Mouse (Mus musculus) right cerebral cortex, postnatal 4 days (tissue): ENCODE results near the gene Creb3l2.

Experiments
- DNase-seq: peaks from one replicate; pipeline ENCODE4 v3.0.0-alpha.2; 2022

Creb3l2 gene

DNA sequence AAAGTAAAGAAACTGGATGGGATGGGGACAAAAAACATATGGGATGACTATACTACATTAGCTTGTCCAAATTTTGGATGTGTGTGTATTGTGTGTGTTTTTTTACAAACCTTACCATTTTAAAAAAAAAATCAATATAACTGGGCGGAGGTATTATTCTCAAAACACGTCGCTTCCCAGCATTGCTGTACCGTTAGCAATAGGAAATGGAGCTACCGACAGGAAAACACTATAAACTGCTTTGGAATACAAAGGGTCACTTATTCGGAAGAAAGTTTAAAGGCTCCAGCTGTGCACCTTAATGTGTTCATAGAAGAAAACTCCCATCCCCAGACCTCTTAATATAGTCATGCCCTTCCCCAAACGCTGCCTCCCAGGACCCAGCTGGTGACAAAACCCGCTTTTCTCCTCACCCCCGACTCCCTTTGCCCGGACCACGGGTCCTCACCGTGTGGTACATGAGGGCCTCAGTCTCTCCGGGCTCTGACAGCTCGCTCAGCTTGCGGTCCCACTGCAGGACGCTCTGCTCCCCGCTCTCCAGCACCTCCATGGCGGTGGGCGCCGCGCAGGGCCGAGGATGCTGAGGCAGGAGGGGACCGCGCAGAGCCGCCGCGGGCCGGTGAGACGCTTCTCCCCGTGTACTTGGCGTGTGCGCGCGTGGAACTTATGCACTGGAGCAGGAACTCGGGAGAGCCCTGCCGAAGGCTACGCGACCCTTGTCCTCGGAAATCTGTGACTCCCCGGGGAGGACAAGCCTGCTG, 515 bp downstream of the Creb3l2 start:
- no peak for DNase-seq

DNA sequence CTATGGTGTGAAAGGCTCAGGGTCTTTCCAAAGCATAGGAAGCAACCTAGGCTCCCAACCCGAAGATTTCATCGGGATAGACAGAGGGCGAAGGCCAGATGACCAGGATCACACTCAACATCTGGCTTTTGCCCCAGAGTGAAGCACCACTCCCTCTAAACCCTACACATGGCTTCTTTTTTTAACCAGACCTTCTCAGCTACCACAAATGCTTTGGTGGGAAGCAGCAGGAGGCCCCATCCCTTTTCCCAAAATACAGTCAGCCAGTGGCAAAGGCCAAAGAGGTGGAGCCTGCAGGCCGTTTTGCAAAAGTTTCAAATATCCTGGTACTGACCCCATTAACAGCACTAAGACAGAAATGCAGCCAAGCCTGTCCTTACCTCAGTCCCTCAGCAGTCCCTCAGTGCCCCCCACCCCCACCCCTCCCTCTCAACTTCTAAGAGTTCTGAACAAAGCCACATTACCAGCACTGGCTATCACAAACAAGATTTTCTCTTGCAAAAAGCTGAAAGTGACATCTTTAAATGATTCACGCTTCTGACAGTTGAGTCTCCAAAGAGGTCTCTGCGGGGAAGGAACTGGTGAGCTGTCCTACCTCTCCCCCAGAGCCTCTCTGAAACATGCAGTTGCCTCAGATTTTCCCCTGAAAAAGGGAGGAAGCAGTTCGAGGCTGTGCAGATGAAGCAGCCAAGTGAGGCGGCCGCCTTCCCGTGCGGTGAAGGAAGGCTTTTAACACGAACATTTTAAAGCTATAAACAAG, 1.3 kb downstream of the Creb3l2 start:
- no peak for DNase-seq

GRCm38 (mm10) chr6:37439676-37440490, 2.1 kb downstream of the Creb3l2 start:
- DNase-seq: no peak

DNA sequence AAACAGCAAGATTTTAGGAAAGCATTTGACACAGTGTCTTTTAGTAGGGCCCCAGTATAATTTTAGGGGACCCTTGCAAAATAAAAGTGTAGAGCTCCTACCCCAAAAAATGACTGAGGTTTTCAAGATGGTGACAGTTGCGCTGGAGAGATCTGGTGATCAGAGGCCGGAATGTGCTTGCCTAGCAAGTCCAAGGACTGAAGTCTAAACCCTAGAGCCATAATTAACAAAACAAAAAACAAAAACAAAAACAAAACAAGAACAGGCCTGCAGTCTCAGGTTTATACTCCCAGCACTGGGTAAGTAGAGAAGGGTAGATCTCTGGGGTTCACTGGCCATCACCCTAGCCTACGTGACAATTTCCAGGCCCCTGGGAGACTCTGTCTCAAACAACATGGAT, 3.4 kb downstream of the Creb3l2 start:
- DNase-seq: no peak

- DNase-seq: no peak
Measured at GRCm38 (mm10) chr6:37437086-37437485, 4.9 kb downstream of the Creb3l2 start.

DNA sequence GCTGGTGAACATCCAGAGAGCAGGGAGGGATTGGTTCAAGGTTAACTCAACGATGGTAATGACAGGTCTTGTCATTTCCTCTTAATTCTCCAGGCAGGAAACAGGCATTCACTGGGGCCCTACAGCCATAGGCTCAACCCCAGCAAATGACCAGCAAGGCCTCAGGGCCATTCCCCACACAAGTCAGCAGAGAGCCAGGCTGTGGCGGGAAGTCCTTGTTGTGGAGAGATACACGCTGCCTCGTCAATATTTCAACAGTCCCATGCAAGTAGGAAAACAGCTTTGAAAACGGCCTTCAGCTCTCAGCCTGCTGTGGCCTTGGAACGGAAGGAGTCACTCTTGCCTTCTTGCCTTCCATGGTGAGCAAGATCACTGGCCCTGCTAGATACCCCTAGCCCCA, 6.6 kb downstream of the Creb3l2 start:
- no peak for DNase-seq

GRCm38 (mm10) chr6:37429849-37430470, 12.0 kb downstream of the Creb3l2 start:
- DNase-seq: no peak

- no peak for DNase-seq
Measured at GRCm38 (mm10) chr6:37428947-37429346, 13.0 kb downstream of the Creb3l2 start.

DNA sequence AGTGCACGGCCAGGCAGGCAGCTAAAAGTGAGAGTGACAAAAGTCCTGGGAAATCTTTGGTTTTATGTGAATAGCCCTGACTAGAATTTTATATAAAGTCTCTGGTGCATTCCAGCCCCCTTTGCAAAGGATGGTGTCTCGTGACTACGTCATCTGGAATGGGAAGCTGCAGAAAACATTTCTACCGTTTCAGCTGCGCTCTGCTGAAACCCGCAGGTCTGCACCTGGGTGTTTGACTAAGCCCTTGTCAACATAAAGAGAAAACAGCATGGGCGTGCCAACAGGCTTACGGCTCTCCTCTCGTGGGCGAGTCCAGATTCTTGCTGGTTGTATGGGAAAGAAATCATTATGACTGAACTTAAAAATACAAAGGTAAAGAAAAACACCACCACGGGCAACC, 13.9 kb downstream of the Creb3l2 start:
- no peak for DNase-seq

DNA sequence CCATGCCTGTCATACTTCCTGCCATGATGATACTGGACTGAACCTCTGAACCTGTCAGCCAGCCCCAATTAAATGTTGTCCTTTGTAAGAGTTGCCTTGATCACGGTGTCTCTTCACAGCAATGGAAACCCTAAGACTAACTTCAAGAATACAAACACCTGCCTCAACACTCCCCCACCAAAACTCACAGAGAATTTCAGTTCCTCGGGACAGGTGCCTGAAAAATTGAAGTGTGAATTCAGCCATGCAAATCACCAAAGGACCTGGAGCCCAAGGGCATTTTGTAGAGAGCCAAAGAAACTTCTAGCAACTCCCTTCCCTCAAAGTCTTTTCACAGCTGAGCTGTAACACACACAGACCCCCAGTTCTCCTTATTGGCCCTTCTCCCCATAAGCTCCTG, 15.3 kb downstream of the Creb3l2 start:
- no peak for DNase-seq

- no peak for DNase-seq
Measured at GRCm38 (mm10) chr6:37425833-37426232, 16.1 kb downstream of the Creb3l2 start.

DNA sequence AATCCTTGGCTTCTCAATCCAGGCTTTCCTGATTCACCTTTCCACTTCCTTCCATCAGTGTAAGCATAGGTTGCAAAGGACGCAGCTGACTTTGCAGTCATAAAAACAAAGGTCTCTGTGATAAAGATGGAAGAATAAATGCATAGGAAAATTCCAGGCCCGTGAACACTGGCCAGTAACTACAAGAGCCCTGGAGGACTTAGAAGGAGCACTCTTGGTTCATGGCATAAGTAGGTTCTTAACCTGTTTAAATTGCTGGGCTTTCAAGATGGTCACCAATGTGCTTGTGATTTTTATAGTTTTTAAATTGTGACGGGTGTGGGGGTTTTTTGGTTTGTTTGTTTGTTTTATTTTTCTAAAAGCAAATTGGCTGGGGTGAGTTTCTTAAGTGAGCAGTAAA, 16.9 kb downstream of the Creb3l2 start:
- DNase-seq: no peak

DNA sequence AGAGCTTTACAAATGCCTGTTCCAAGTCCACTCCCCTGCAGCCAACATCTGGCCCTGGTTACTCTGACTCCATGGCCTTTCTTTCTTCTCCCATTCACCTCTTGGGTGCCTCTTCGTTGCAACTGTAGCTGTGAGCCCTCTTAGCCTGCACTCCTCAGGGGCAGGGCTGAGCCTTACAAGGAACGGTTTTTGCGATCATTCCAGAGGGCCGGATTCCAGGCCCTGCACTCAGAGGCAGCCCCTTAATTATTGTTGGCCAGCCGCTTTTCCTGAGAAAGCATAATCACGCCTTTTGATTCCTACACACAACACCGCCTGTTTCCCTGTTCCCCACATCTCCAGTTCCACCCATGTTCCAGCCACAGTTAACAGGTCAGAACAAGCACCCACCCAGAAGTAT, 17.6 kb downstream of the Creb3l2 start:
- DNase-seq: no peak

DNA sequence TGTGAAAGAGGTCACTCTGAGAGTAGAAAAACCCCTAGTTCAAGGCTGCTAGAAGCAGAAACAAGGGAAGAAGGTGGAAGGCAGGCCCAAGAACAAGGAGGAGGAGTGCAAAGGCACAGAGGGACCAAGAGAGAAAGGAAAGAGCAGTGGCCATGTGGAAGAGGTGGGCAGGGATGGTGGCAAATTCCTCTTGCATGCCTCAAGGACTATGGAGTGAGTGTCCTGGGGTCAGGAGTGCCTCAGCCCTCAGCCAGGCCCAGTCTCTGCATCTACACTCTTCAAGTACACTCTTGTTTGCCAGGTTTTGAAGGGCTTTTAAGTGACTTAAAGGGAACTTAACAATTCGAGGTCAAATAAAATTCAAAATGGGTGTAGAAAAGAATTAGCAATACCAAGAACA, 18.6 kb downstream of the Creb3l2 start:
- no peak for DNase-seq

- DNase-seq: no peak
Measured at GRCm38 (mm10) chr6:37421124-37421523, 20.8 kb downstream of the Creb3l2 start.

- DNase-seq: no peak
Measured at GRCm38 (mm10) chr6:37419445-37419941, 22.5 kb downstream of the Creb3l2 start.

- DNase-seq: no peak
Measured at GRCm38 (mm10) chr6:37418931-37419330, 23.0 kb downstream of the Creb3l2 start.

GRCm38 (mm10) chr6:37416743-37417142, 25.2 kb downstream of the Creb3l2 start:
- no peak for DNase-seq

- DNase-seq: no peak
Measured at GRCm38 (mm10) chr6:37415505-37415904, 26.4 kb downstream of the Creb3l2 start.

- peak; percentile 19 for DNase-seq
Measured at GRCm38 (mm10) chr6:37415034-37415433, 26.9 kb downstream of the Creb3l2 start.

DNA sequence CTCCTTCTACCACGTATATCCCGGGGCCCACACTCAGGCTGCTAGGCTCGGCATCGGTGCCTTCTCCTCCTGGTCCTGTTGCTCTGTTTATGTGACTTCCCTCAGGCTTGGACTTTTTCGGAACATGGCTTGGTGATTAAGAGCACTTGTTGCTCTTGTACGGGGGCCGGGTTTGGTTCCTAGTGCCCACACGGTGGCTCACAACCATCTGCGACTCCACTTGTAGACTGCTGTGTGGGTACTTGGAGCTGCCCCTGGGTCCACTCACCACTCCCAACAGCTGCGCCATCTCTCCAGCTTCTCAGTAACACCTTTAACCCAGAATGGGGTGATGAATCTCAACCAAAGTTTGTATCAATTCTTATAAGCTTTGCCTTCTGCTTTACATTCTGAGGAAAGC, 27.4 kb downstream of the Creb3l2 start:
- no peak for DNase-seq

GRCm38 (mm10) chr6:37411696-37412095, 30.2 kb downstream of the Creb3l2 start:
- no peak for DNase-seq

GRCm38 (mm10) chr6:37409829-37410228, 32.1 kb downstream of the Creb3l2 start:
- DNase-seq: no peak
